Mouse (Mus musculus): Measurements from ENCODE around the gene Olfr1026. TPM values are rescaled to one million over a fixed set of nuclear protein-coding genes. Genes with fewer than 3 reads are reported as not detected.

Gene Olfr1026
- not detected in 2 replicates for polyA plus RNA-seq (2015; fragmentation: Nextera tagmentation; extraction: Ambion mirVana)

DNA sequence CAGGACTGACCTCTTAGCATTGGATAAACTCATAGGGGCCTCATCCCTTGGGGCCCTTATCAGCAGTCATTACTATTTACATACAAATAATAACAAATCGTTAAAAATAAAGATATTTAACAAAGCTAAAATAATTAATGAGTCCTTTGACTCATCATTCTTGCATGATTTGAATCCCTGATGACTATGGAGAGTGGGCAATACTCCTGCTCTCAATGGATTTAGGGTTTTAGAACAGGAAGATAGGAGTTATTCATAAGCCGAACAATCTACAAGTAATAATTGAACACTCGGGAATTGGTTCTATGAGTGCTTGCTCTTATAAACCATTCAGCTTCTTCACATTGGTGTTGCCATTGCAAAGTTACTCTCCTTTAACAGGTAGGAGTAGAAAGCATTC lies at the start of gene Olfr1026:
Olfr1026 (plus strand) TSS at position 301 of the 400 bp plus-strand sequence.
- Histone ChIP-seq H3K27ac (ENCODE audit: low read depth, low read length) (no peak within 1 kb of the TSS), H3K4me3 (ENCODE audit: low read length) (no peak within 1 kb of the TSS), H3K4me2 (ENCODE audit: low read length) (no peak within 1 kb of the TSS), H3K9me3 (ENCODE audit: control insufficient read depth, low read length) (no peaks in the 10 kb centered on the region), H3K9ac (ENCODE audit: low read depth, low read length) (no peak within 1 kb of the TSS), H3K27me3 (replicated peaks; ENCODE audit: control insufficient read depth, insufficient read depth, low read length) (no peaks in the 10 kb centered on the region), H3K36me3 (ENCODE audit: control insufficient read depth, insufficient read depth, low read length) (no peaks in the 10 kb centered on the region), H3K4me1 (ENCODE audit: control insufficient read depth, insufficient read depth, low read depth, low read length) (no peaks in the 10 kb centered on the region)
- ATAC-seq = no peak
- 94% methylated on average over 3 of the region's 3 CpGs for WGBS

DNA sequence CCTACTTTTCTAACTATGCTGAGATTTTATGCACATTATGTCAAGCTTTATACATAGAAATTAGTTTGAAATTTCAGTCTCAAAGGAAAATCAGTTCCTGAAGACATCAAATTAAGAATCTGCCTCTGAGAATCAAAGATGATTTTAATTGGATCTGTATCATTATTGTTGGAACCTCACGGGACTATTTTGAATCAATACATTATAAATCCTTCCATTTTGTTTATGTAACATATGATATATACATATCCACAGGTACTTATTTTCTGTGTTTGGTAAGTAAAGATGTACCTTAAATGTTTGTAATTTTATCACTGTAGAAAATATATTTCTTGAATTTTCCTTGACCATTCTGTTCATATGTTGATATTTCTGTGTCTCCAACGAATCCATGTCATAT lies 36.0 kb upstream of the Olfr1026 start, which contains the start of gene Olfr1023:
Olfr1023 (plus strand) TSS at position 301 of the 400 bp plus-strand sequence.
- 70% methylated on average over 2 of the region's 2 CpGs for WGBS
- H3K27me3 ChIP-seq (replicated peaks; ENCODE audit: control insufficient read depth, insufficient read depth, low read length) = no peaks in the 10 kb centered on the region
- ATAC-seq = no peak
- no peaks in the 10 kb centered on the region for H3K4me1 ChIP-seq (ENCODE audit: control insufficient read depth, insufficient read depth, low read depth, low read length)
- no peak within 1 kb of the TSS for H3K9ac ChIP-seq (ENCODE audit: low read depth, low read length)
- H3K4me2 ChIP-seq (ENCODE audit: low read length) = no peak within 1 kb of the TSS
- H3K36me3 ChIP-seq (ENCODE audit: control insufficient read depth, insufficient read depth, low read length) = no peaks in the 10 kb centered on the region
- no peaks in the 10 kb centered on the region for H3K9me3 ChIP-seq (ENCODE audit: control insufficient read depth, low read length)
- H3K27ac ChIP-seq (ENCODE audit: low read depth, low read length) = no peak within 1 kb of the TSS
- H3K4me3 ChIP-seq (ENCODE audit: low read length) = no peak within 1 kb of the TSS

DNA sequence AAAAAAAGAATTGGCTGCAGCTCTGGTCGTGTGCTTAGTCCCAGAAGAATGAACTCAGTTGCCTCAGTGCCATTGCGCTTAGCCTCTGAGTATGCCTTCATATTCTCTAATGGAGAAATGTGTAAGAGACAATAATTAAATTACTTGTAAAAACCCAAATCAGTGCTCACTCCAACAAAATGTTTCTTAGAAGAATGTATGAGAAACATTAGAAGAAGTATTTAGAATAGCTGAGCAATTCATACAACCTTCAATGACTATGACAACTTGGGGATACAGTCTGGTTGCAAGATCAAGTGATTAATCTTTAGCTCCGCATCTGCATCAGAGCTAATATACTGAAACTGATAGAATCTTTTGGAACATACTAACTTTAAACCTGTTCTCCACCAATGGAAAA lies 16.4 kb upstream of the Olfr1026 start, which contains the start of gene Olfr1024:
Olfr1024 (minus strand) TSS at position 101 of the 400 bp plus-strand sequence.
- Histone ChIP-seq H3K9ac (ENCODE audit: low read depth, low read length) (no peak within 1 kb of the TSS), H3K4me3 (ENCODE audit: low read length) (no peak within 1 kb of the TSS), H3K36me3 (ENCODE audit: control insufficient read depth, insufficient read depth, low read length) (no peaks in the 10 kb centered on the region), H3K27ac (ENCODE audit: low read depth, low read length) (no peak within 1 kb of the TSS), H3K4me1 (ENCODE audit: control insufficient read depth, insufficient read depth, low read depth, low read length) (no peaks in the 10 kb centered on the region), H3K4me2 (ENCODE audit: low read length) (no peak within 1 kb of the TSS), H3K9me3 (ENCODE audit: control insufficient read depth, low read length) (no peaks in the 10 kb centered on the region), H3K27me3 (replicated peaks; ENCODE audit: control insufficient read depth, insufficient read depth, low read length) (no peaks in the 10 kb centered on the region)
- ATAC-seq = no peak
- 93% methylated on average over 3 of the region's 3 CpGs for WGBS

DNA sequence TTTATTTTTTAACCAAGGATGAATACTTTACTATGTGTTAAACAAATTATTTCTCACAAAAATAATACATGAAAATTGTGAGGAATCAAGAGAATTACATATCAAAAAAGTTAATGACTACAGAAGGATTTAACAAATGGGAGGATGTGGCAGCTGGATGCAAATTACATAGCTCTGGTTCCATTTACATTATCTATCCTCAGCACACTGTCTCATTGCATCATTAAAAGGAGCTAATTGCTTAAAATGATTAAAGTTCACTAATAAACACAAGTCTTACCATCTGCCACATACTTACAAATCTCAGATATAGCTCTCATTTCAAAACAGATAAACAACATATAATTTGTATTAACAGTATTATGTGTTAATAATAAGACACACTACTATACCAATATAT lies 8.2 kb upstream of the Olfr1026 start:
- no peak overlapping the region for H3K4me3 ChIP-seq (ENCODE audit: low read length)
- no peaks in the 10 kb centered on the region for H3K36me3 ChIP-seq (ENCODE audit: control insufficient read depth, insufficient read depth, low read length)
- no peak overlapping the region for H3K27ac ChIP-seq (ENCODE audit: low read depth, low read length)
- H3K9ac ChIP-seq (ENCODE audit: low read depth, low read length) = no peak overlapping the region
- H3K27me3 ChIP-seq (replicated peaks; ENCODE audit: control insufficient read depth, insufficient read depth, low read length) = no peaks in the 10 kb centered on the region
- no peak for ATAC-seq
- no peaks in the 10 kb centered on the region for H3K4me1 ChIP-seq (ENCODE audit: control insufficient read depth, insufficient read depth, low read depth, low read length)
- H3K9me3 ChIP-seq (ENCODE audit: control insufficient read depth, low read length) = no peaks in the 10 kb centered on the region
- H3K4me2 ChIP-seq (ENCODE audit: low read length) = no peak overlapping the region

DNA sequence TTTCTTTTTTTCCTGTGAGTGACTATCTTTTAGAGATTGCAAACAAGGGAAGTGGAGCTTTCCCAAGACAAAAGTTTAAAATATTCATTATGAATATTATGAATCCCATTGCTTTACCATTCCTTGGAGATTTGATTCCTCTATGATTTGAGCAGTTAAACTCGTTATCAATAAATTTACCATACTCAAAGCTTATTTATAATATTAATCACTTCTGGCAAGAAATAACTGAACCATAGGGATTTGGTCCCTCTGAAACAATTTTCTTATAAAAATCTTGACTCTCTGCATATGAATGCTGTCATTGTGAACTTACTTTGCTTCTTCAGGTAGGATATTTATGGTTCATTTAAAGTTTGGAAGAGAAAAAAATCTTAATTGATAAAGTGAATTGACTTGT lies 6.5 kb upstream of the Olfr1026 start, which contains the start of gene Olfr1025-ps1:
Olfr1025-ps1 (plus strand) TSS at position 301 of the 400 bp plus-strand sequence.
- WGBS = 55% methylated on average over 1 of the region's 1 CpGs
- H3K9ac ChIP-seq (ENCODE audit: low read depth, low read length) = no peak within 1 kb of the TSS
- no peaks in the 10 kb centered on the region for H3K4me1 ChIP-seq (ENCODE audit: control insufficient read depth, insufficient read depth, low read depth, low read length)
- no peaks in the 10 kb centered on the region for H3K36me3 ChIP-seq (ENCODE audit: control insufficient read depth, insufficient read depth, low read length)
- no peak within 1 kb of the TSS for H3K4me2 ChIP-seq (ENCODE audit: low read length)
- H3K4me3 ChIP-seq (ENCODE audit: low read length) = no peak within 1 kb of the TSS
- H3K27me3 ChIP-seq (replicated peaks; ENCODE audit: control insufficient read depth, insufficient read depth, low read length) = no peaks in the 10 kb centered on the region
- no peak for ATAC-seq
- no peaks in the 10 kb centered on the region for H3K9me3 ChIP-seq (ENCODE audit: control insufficient read depth, low read length)
- no peak within 1 kb of the TSS for H3K27ac ChIP-seq (ENCODE audit: low read depth, low read length)

DNA sequence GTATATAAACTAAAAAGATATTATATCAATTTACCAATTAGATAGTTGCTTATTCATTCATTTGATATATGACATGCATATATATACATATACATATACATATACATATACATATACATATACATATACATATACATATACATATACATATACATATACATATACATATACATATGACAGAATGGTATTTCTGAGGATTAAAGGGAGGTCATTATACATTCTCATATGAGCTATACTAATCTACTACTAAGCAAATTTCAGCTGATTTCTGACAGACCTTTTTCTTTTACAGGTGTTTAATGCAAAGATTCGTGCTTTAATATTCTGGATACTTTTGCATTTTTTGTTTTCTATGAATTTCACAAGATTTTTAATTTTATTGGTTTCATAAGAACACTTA lies 28.8 kb downstream of the Olfr1026 start, which contains the start of gene Olfr1028:
Olfr1028 (plus strand) TSS at position 301 of the 400 bp plus-strand sequence.
- no peak within 1 kb of the TSS for H3K9ac ChIP-seq (ENCODE audit: low read depth, low read length)
- no peak for ATAC-seq
- H3K27me3 ChIP-seq (replicated peaks; ENCODE audit: control insufficient read depth, insufficient read depth, low read length) = no peaks in the 10 kb centered on the region
- H3K9me3 ChIP-seq (ENCODE audit: control insufficient read depth, low read length) = no peaks in the 10 kb centered on the region
- H3K27ac ChIP-seq (ENCODE audit: low read depth, low read length) = no peak within 1 kb of the TSS
- H3K4me1 ChIP-seq (ENCODE audit: control insufficient read depth, insufficient read depth, low read depth, low read length) = no peaks in the 10 kb centered on the region
- no peak within 1 kb of the TSS for H3K4me3 ChIP-seq (ENCODE audit: low read length)
- WGBS = 78% methylated on average over 1 of the region's 1 CpGs
- H3K4me2 ChIP-seq (ENCODE audit: low read length) = no peak within 1 kb of the TSS
- H3K36me3 ChIP-seq (ENCODE audit: control insufficient read depth, insufficient read depth, low read length) = no peaks in the 10 kb centered on the region

DNA sequence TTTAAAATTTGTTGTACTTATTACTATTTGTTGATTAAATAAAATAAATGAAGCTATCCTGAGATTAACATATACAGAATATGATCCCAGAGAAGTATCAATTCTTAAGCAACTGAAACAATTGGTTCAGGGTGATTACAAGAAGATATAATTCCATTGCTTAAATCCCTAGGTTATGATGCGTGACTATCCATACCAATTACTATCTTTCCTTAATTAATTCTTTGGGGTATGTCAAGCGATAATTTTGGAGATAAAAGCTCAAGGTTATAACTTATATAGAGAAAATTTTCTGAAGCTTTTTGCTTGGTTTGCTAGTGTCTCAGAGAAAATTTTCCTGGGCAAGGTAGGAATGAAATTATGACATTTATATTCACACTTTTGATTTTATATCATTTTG lies 52.2 kb downstream of the Olfr1026 start, which contains the start of gene Olfr1029:
Olfr1029 (plus strand) TSS at position 301 of the 400 bp plus-strand sequence.
- Histone ChIP-seq H3K4me2 (ENCODE audit: low read length) (no peak within 1 kb of the TSS), H3K9me3 (ENCODE audit: control insufficient read depth, low read length) (no peaks in the 10 kb centered on the region), H3K9ac (ENCODE audit: low read depth, low read length) (no peak within 1 kb of the TSS), H3K27me3 (replicated peaks; ENCODE audit: control insufficient read depth, insufficient read depth, low read length) (no peaks in the 10 kb centered on the region), H3K4me1 (ENCODE audit: control insufficient read depth, insufficient read depth, low read depth, low read length) (no peaks in the 10 kb centered on the region), H3K36me3 (ENCODE audit: control insufficient read depth, insufficient read depth, low read length) (no peaks in the 10 kb centered on the region), H3K27ac (ENCODE audit: low read depth, low read length) (no peak within 1 kb of the TSS), H3K4me3 (ENCODE audit: low read length) (no peak within 1 kb of the TSS)
- no peak for ATAC-seq
- 87% methylated on average over 2 of the region's 2 CpGs for WGBS

Other genes starting within 250 kb of the Olfr1026 start
- not detected in 2 replicates for gene Olfr1006, start 242.8 kb upstream of the Olfr1026 start, polyA plus RNA-seq (2015; fragmentation: Nextera tagmentation; extraction: Ambion mirVana)
- gene Olfr1008, start 232.1 kb upstream of the Olfr1026 start, polyA plus RNA-seq (2015; fragmentation: Nextera tagmentation; extraction: Ambion mirVana) = not detected in 2 replicates
- gene Olfr1009, start 206.1 kb upstream of the Olfr1026 start, polyA plus RNA-seq (2015; fragmentation: Nextera tagmentation; extraction: Ambion mirVana) = not detected in 2 replicates
- gene Olfr1012, start 158.8 kb upstream of the Olfr1026 start, polyA plus RNA-seq (2015; fragmentation: Nextera tagmentation; extraction: Ambion mirVana) = not detected in 2 replicates
- gene Olfr1013, start 154.5 kb upstream of the Olfr1026 start, polyA plus RNA-seq (2015; fragmentation: Nextera tagmentation; extraction: Ambion mirVana) = not detected in 2 replicates
- not detected in 2 replicates for gene Olfr1014, start 148.8 kb upstream of the Olfr1026 start, polyA plus RNA-seq (2015; fragmentation: Nextera tagmentation; extraction: Ambion mirVana)
- not detected in 2 replicates for gene Olfr1015, start 139.5 kb upstream of the Olfr1026 start, polyA plus RNA-seq (2015; fragmentation: Nextera tagmentation; extraction: Ambion mirVana)
- not detected in 2 replicates for gene Olfr1016, start 119.0 kb upstream of the Olfr1026 start, polyA plus RNA-seq (2015; fragmentation: Nextera tagmentation; extraction: Ambion mirVana)
- not detected in 2 replicates for gene Olfr1018, start 103.1 kb upstream of the Olfr1026 start, polyA plus RNA-seq (2015; fragmentation: Nextera tagmentation; extraction: Ambion mirVana)
- not detected in 2 replicates for gene Olfr1019, start 76.1 kb upstream of the Olfr1026 start, polyA plus RNA-seq (2015; fragmentation: Nextera tagmentation; extraction: Ambion mirVana)
- gene Olfr1020, start 74.5 kb upstream of the Olfr1026 start, polyA plus RNA-seq (2015; fragmentation: Nextera tagmentation; extraction: Ambion mirVana) = not detected in 2 replicates
- not detected in 2 replicates for gene Olfr1022, start 53.0 kb upstream of the Olfr1026 start, polyA plus RNA-seq (2015; fragmentation: Nextera tagmentation; extraction: Ambion mirVana)
- not detected in 2 replicates for gene Olfr1023, start 35.9 kb upstream of the Olfr1026 start, polyA plus RNA-seq (2015; fragmentation: Nextera tagmentation; extraction: Ambion mirVana)
- not detected in 2 replicates for gene Olfr1024, start 16.5 kb upstream of the Olfr1026 start, polyA plus RNA-seq (2015; fragmentation: Nextera tagmentation; extraction: Ambion mirVana)
- not detected in 2 replicates for gene Olfr1025-ps1, start 6.4 kb upstream of the Olfr1026 start, polyA plus RNA-seq (2015; fragmentation: Nextera tagmentation; extraction: Ambion mirVana)
- not detected in 2 replicates for gene Olfr1028, start 28.9 kb downstream of the Olfr1026 start, polyA plus RNA-seq (2015; fragmentation: Nextera tagmentation; extraction: Ambion mirVana)
- gene Olfr1029, start 52.3 kb downstream of the Olfr1026 start, polyA plus RNA-seq (2015; fragmentation: Nextera tagmentation; extraction: Ambion mirVana) = not detected in 2 replicates
- not detected in 2 replicates for gene Olfr1030, start 57.7 kb downstream of the Olfr1026 start, polyA plus RNA-seq (2015; fragmentation: Nextera tagmentation; extraction: Ambion mirVana)
- not detected in 2 replicates for gene Olfr1031, start 68.7 kb downstream of the Olfr1026 start, polyA plus RNA-seq (2015; fragmentation: Nextera tagmentation; extraction: Ambion mirVana)
- gene Olfr1032, start 84.0 kb downstream of the Olfr1026 start, polyA plus RNA-seq (2015; fragmentation: Nextera tagmentation; extraction: Ambion mirVana) = not detected in 2 replicates
- 0.69 TPM in 2 replicates for gene Olfr1033, start 99.1 kb downstream of the Olfr1026 start, polyA plus RNA-seq (2015; fragmentation: Nextera tagmentation; extraction: Ambion mirVana)
- not detected in 2 replicates for gene Olfr1034, start 124.3 kb downstream of the Olfr1026 start, polyA plus RNA-seq (2015; fragmentation: Nextera tagmentation; extraction: Ambion mirVana)
- not detected in 2 replicates for gene Olfr1036, start 152.4 kb downstream of the Olfr1026 start, polyA plus RNA-seq (2015; fragmentation: Nextera tagmentation; extraction: Ambion mirVana)
- gene Olfr1037, start 165.8 kb downstream of the Olfr1026 start, polyA plus RNA-seq (2015; fragmentation: Nextera tagmentation; extraction: Ambion mirVana) = not detected in 2 replicates
- not detected in 2 replicates for gene Olfr1039, start 214.4 kb downstream of the Olfr1026 start, polyA plus RNA-seq (2015; fragmentation: Nextera tagmentation; extraction: Ambion mirVana)
- not detected in 2 replicates for gene Olfr1040, start 225.2 kb downstream of the Olfr1026 start, polyA plus RNA-seq (2015; fragmentation: Nextera tagmentation; extraction: Ambion mirVana)
- gene Olfr1042, start 240.3 kb downstream of the Olfr1026 start, polyA plus RNA-seq (2015; fragmentation: Nextera tagmentation; extraction: Ambion mirVana) = not detected in 2 replicates
- not detected in 2 replicates for gene Olfr1043, start 246.0 kb downstream of the Olfr1026 start, polyA plus RNA-seq (2015; fragmentation: Nextera tagmentation; extraction: Ambion mirVana)